Mouse (Mus musculus) embryo, embryonic 11.5 days (tissue): Measurements from ENCODE around the gene Rps6ka4.

Source experiments
- DNase-seq: peaks from one replicate; pipeline ENCODE4 v3.0.0-alpha.2; 2012; ENCODE audit warnings: low read depth, low spot score

Gene Rps6ka4

GRCm38 (mm10) chr19:6840475-6841291 lies at the start of gene Rps6ka4:
Gene Rps6ka4 (minus strand): TSS chr19:6840636.
- DNase-seq: no peak

DNA sequence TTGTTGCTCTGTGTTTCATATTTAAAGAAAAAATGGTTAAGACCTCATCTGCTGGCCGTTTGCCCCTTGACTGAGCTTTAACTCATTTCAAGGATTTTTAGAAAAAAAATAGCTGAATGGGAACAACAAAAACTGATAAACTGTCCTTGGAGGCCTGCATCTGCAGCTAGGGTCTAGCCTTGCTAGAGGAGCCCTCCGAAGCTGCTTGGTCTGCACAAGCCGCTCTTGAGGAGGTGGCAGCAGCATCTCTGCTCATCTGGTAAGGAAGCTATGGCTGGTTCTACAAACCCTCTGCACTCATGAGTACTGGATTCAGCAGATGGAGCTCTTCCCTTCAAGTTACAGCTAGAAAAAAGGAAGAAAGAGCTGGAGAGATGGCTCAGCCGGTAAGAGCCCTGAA lies 37.5 kb upstream of the Rps6ka4 start:
- no peak for DNase-seq

GRCm38 (mm10) chr19:6876799-6877198 lies 36.4 kb upstream of the Rps6ka4 start:
- no peak for DNase-seq

DNA sequence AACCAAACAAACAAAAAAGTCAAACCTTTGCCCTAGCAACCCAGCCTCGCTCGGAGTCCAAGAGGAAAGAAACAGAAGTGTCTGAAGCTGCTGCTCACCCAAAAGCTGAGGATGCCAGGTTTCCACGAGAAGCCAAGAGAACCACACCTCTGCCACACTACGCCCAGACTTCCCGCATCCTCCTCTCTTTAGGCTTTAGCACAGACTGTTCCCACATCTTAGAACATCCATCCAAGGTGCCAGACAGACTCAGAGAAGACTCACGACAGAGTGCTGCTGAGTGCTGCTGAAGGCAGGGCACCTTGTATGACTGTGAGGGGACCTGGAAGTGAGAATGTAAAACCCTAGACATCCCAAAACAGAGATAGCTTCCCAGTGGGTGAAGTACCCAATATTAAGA lies 35.4 kb upstream of the Rps6ka4 start:
- no peak for DNase-seq

DNA sequence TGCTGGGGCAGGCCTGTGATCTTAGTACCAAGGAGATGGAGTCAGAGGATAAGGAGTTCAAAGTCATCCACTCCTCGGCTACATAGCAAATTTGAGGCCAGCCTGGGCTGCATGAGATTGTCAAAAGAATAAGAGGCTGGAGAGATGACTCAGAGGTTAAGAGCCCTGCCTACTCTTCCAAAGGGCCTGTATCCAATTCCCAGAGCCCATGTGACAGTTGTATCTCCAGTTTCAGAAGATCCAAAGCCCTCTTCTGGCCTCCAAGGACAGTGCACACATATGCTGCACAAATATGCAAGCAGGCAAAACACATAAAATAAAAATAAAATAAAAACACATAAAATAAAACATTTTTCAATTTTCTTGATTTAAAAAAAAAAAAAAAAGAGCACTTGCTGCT lies 33.8 kb upstream of the Rps6ka4 start:
- no peak for DNase-seq

GRCm38 (mm10) chr19:6872701-6873100 lies 32.3 kb upstream of the Rps6ka4 start:
- no peak for DNase-seq

DNA sequence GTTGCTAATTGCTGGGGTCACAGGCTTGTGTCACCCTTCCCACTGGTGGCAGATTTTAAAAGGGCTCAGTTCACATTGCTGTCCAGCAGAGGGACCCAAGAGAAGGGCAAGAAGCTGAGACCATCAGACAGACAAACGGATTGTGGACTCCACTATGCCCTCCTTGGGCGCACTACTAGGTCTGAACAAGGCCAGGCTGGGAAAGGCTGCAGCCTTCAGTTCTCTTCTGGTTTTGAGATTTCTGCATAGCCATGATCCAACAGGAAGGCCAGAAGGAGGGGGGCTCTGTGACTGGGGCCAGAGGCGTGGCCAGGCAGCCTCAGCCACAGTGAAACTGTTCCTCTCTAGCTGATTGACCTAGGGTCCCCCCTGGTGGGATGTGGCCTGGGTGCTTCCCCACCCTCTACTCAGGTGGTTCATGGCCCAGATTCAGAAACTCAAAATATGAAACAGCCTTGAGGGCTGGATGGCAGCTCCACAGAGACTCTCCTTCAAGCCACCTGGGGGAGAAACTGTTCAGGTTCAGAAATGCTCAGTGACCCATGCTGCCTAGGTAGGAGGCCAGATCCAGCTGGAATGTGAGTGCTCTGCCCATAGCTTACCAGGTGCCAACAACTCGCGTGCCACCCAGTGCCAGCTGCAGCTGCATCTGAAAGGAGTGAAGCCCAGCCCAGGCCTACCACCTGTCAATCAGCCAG lies 31.3 kb upstream of the Rps6ka4 start:
- DNase-seq: no peak

GRCm38 (mm10) chr19:6869355-6869754 lies 28.9 kb upstream of the Rps6ka4 start:
- no peak for DNase-seq

DNA sequence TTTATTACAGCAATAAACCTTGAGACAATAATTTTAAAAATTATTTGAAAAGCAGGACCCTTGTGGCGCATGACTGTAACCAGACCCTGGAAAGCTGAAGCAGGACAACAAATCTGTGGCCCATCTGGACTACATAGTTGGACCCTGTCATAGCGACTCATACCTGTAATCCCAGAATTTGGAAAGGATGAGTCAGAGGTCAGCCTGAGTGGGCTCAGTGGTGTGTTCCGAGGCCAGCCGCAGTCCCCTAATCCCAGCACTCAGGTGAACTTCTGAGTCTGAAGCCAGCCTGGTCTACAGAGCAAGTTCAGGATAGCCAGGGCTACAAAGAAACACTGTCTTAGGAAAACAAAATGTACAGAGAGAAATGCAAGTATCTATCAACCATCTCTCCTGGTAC lies 21.0 kb upstream of the Rps6ka4 start:
- DNase-seq: no peak

- DNase-seq: no peak
These were observed 20.3 kb upstream of the Rps6ka4 start for GRCm38 (mm10) chr19:6860706-6861105.

- DNase-seq: no peak
These were observed 19.5 kb upstream of the Rps6ka4 start for GRCm38 (mm10) chr19:6859971-6860370.

DNA sequence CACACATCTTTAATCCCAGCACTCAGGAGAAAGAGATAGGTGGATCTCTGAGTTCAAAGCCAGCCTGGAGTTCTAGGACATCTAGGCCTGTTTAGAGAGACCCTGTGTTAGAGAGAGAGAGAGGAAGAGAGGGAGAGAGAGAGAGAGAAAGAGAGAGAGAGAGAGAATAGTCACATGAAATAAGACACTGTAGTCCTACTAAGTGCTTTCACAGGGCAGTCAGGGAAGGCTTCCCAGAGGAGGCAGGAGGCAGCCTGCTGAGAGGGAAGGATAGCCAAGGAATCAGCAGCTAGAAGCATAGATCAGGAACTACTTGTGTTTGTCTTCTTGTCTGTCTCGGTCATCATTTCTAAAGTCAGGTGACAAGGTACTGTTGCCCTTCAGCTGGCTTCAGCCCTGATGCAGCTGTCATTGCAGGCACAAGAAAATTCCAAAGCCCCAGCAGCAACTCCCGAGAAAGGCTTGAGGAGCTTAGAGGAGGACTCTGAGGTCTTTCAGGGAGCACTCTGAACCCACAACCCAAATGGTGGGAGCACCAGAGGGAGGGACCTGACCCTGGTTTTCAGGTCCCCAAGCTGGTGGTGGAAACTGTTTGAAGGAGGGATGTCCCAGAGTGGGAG lies 18.7 kb upstream of the Rps6ka4 start:
- DNase-seq: no peak

- DNase-seq: no peak
These were observed 17.6 kb upstream of the Rps6ka4 start, which contains the start of gene Ccdc88b for GRCm38 (mm10) chr19:6858031-6858430. Gene Ccdc88b (minus strand): TSS chr19:6858211.

DNA sequence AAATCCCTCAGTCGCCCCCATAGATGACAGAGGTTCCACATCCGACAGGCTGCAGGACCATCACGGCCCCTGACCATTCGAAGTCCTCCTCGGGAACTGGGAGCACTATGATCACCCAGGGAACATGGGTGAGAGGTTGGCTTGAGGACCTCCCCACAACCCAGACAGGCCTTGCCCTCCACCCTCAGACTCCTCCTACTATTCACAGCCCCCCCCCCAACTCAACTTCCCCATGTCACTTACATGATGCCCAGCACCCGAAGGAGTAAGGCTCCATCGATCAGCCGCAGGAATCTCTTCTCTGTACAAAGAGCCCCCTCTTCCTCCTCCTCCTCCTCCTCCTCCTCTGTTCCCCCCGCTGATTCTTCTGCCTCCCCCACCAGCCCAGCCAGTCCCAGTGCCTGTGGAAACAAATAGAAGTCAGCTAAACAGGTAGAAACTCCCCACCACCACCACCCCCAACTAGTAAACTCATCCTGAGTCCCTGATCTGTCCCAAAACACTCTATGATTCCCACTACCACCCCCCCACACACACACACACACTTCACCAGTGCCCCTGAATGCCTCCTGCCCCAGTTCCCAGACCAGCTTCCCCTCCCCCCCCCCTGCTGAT lies 17.1 kb upstream of the Rps6ka4 start:
- DNase-seq: no peak

GRCm38 (mm10) chr19:6857003-6857360 lies 16.5 kb upstream of the Rps6ka4 start:
- DNase-seq: no peak

- no peak for DNase-seq
These were observed 16.0 kb upstream of the Rps6ka4 start for GRCm38 (mm10) chr19:6856281-6857002.

DNA sequence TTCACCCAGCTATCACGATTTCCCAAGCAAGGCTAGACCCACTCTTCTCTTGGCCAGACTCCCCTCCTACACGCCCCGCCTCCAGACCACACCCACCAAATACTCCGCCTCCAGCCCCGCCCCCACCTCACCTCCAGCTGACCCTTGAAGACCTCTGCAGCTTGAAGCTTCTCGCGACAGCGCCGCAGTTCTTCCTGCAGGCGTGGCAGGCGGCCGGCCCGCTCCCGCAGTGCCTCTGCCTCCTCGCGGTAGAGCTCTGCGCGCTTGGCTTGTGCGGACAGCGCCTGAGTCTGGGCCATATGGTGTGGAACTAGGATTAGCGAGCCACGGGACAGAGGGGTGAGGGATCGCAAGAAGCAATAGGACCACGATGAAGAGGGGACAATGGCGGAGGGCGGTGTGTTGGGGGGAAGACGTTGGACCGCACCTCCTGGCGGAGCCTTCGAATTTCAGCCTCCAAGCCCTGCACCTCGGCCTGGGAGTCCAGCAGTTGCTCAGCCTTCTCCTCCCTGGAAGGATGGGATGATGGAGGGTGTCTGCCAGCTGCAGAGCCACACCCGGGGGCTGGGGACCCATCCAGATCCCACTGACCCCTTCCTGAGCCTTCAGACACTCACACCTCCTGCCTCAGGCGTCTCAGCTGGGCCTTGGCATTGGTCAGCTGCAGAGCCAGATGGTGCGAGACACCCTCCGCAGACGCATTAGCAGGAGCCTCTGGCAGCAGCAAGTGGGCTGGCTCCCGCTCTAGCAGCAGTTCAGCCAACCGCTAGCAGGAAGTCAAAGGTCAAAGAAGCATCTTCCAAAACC lies 15.0 kb upstream of the Rps6ka4 start:
- DNase-seq: peak; percentile 51

DNA sequence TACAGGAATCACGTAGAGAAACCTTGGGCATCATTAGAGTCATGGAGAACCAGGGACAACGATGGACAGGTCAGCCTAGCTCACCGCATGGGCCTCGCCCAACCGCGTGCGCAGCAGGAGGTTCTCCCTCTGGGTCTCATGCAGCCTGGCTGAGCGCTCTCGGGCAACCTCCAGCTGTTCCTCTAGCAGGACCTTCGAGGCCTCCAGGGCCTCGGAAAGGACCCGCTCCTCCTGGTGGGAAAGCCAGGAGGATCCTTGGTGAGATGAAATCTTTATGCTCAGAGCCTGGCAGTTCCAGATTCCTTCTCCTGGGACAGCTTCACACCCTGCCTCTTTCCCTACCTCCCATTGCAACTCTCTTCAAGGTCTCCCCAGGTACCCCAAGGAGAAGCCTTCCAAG lies 14.2 kb upstream of the Rps6ka4 start:
- no peak for DNase-seq

DNA sequence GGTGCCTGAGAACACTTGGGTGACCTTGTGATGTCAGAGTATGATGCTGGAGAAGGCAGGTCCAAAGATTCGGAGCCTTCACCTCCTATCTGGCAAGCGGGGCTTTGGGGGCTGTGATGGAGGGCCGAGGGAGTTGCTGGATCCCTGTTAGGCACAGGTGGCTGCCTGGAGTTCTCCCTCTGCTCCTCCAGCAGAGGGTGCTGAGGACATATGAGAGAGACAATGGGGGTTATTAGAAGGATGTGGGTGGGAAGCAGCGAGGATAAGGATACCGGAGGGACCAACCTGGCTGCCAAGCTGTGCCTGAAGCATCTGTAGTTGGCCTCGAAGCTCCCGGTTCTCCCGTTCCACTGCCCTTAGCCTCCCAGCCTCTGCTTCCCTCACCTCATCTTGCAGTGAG lies 13.5 kb upstream of the Rps6ka4 start:
- DNase-seq: no peak

DNA sequence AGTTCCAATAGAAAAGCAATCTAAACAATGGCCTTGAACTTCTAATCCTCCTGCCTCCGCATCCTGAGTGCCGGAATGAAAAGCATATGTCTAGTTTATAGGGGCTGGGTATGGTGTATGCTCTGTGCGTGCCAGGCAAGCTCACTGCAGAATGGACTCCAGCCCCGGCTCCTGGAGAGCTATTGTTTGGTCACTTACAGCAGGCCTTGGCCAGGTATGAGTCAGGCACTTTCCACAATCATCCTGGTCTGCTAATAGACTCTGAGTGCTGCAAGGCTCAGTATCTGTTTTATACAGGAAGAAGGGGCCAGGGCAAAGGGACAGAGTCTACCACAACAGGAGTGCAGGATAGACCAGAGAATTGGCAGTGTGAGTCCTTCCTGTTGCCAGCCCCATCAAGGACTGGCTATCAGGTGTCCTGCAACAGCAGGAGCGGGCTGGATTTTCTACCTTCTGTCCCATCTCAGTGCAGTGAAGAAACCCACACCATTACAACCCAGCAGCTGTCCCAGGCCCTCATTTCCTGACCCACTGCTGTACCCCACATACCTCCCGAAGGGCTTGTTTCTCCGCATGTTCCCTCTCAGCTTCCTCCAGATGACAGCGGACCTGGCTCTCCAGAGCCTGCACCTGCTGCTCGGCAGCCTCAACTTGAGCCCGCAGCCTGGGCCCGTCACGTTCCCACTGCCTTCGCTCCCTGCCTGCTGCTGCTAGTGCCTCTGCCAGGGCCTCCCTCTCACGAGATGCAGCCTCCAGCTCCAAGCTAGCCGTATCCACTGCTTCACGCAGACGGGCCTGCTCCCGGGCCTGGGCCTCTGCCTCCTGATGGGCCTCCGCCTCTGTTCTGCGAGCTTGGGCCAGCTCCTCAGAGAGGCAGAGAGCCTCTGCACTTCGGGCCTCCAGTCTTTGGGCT lies 12.2 kb upstream of the Rps6ka4 start:
- no peak for DNase-seq
